Mouse (Mus musculus) kidney, adult 2 months (tissue): Measurements from ENCODE around the gene Cmss1. TPM values are rescaled to one million over a fixed set of nuclear protein-coding genes. Genes with fewer than 3 reads are reported as not detected.

Experiments
- DNase-seq: peaks from one replicate; pipeline ENCODE4 v3.0.0; 2021
- H3K27ac ChIP-seq: fragments of 200-500 bp; 2 replicates; pipeline ENCODE4 v1.5.1; 2012; ENCODE audit warnings: low read depth, low read length, control low read depth, inconsistent platforms; ENCODE audit not compliant: insufficient read depth
- H3K27me3 ChIP-seq: fragments of 200-500 bp; replicated peaks from 2 replicates; pipeline ENCODE4 v1.6.1; 2012; ENCODE audit warnings: mild to moderate bottlenecking, moderate library complexity, low read length, inconsistent platforms; ENCODE audit not compliant: control insufficient read depth, insufficient read depth
- H3K36me3 ChIP-seq: fragments of 200-500 bp; 2 replicates; pipeline ENCODE4 v1.6.1; 2012; ENCODE audit warnings: mild to moderate bottlenecking, moderate library complexity, low read length, inconsistent platforms; ENCODE audit not compliant: control insufficient read depth, insufficient read depth
- H3K4me1 ChIP-seq: fragments of 200-500 bp; 2 replicates; pipeline ENCODE4 v1.6.1; 2011; ENCODE audit warnings: low read length; ENCODE audit not compliant: control insufficient read depth, insufficient read depth
- H3K4me3 ChIP-seq: fragments of 200-500 bp; 2 replicates; pipeline ENCODE4 v1.5.1; 2011; ENCODE audit warnings: mild to moderate bottlenecking, low read depth, low read length, control low read depth; ENCODE audit not compliant: insufficient read depth
- CTCF ChIP-seq: fragments of 200-500 bp; conservative IDR thresholded peaks from 2 replicates; pipeline ENCODE4 v1.5.1; 2011; ENCODE audit warnings: low read depth, mild to moderate bottlenecking, control low read depth, low read length, moderate library complexity, mixed read lengths; ENCODE audit not compliant: insufficient read depth, insufficient read length
- POLR2A ChIP-seq: fragments of 200-500 bp; IDR thresholded peaks from one replicate; pipeline ENCODE4 v1.6.1; 2011; ENCODE audit warnings: low read depth, low read length, control low read depth
- WGBS: fragments of 180-500 bp; shearing (Covaris S2); methylation state at CpG from one replicate; pipeline ENCODE4 v1.1.7; 2018; 5-methylcytosine and 5-hydroxymethylcytosine counted together
- polyA plus RNA-seq: library from polyadenylated mRNA; depleted of rRNA; stranded (reverse); fragments of >200 nt; gene quantifications from 2 replicates; pipeline ENCODE4 v1.2.3, GENCODE M21; 2012

Cmss1 gene
- polyA plus RNA-seq, 1 experiment, result 7.2 TPM

DNA sequence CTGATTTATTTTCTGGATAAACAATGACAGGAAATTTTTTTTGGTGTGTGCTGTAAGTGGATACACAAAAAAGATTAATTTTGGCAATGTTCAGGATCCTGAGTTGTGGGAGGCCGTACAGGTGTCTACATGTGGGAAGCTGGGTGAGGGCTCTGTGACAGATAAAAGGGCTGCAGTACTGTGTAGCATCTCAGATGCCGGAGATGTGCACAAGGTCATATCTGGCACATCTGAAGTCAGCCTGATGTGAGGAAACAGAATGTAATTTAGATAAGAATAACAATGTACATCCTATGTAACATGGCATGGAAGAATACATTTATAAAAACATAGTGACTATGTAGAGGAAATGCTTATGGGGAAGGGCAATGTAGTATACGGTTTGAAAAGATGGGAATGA lies 293.2 kb downstream of the Cmss1 start:
- peak; percentile 16 for DNase-seq
- Histone ChIP-seq H3K4me1 (peaks cover 3% of the 10 kb centered on the region; the same call in 1 of the 2 replicates), H3K27me3 (no peaks in the 10 kb centered on the region), H3K27ac (no peak overlapping the region), H3K4me3 (no peak overlapping the region), H3K36me3 (no peaks in the 10 kb centered on the region)
- WGBS, result 77% methylated on average over 3 of the region's 3 CpGs
- TF ChIP-seq CTCF, result no peak
- no peak for TF ChIP-seq POLR2A

DNA sequence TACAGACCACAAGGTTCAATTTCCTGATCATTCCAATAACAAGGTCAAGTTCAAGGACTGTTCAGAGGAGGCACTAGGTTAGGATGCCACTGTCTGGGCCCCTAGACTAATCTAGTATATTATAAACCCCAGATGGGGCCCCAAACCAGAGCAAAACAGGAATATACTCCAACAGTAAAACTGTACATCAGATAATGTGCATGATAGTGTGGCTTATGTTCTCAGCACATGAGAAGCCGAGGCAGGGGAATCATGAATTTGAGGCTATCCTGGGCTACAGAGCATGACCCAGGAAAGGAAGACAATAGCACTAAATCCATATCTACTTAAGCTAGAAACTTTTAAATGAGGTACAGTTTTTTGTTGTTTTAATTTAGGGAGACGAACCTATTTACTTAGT lies 294.5 kb downstream of the Cmss1 start:
- no peaks in the 10 kb centered on the region for H3K36me3 ChIP-seq
- no peaks in the 10 kb centered on the region for H3K4me1 ChIP-seq
- no peaks in the 10 kb centered on the region for H3K27me3 ChIP-seq
- H3K27ac ChIP-seq, result no peak overlapping the region
- H3K4me3 ChIP-seq, result no peak overlapping the region
- no peak for DNase-seq
- 88% methylated on average over 2 of the region's 2 CpGs for WGBS
- TF ChIP-seq CTCF, result no peak

DNA sequence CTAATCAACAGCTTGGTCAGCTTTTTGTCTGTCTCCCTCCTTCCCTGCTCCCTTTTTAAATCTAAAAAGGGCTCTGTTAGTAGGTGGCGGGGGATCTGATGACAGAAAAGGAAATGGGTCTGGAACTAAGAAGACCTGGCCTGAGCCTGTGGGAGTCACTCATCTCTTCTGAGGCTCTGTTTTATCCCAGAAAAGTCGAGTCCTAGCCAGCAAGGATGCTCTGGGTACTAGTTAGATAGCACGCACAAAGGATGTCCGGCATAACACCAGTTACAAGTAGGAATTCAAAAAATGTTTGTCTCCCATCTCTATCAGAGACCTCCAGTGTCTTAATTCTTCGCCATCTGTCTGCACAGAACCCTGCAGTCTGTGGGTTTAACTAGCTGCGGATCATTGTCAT lies 301.2 kb downstream of the Cmss1 start:
- Histone ChIP-seq H3K27me3 (no peaks in the 10 kb centered on the region), H3K36me3 (no peaks in the 10 kb centered on the region), H3K4me3 (no peak overlapping the region), H3K27ac (no peak overlapping the region), H3K4me1 (no peaks in the 10 kb centered on the region)
- WGBS, result 83% methylated on average over 6 of the region's 6 CpGs
- no peak for TF ChIP-seq CTCF
- TF ChIP-seq POLR2A, result no peak
- DNase-seq, result no peak

DNA sequence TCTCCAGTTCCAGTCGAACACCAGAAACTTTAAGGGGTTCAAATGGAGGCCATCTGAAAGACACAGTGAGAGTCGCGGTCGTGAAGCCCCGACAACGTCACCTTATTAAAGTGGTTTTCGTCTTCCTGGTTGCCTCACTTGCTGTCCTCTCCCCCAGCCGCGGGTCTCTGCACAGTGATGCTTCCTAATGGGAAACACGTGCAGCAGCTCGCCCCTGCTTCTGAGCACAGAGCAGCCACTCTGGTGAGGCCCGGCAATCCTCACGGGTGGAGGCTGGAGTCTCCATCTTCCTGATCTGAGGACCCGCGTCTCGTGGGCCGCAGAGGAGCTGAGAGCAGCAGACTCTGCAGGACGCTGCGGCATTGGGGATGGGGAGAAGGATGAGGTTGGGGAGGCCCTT lies 302.9 kb downstream of the Cmss1 start:
- no peak overlapping the region for H3K27ac ChIP-seq
- WGBS, result 85% methylated on average over 19 of the region's 19 CpGs
- H3K4me3 ChIP-seq, result no peak overlapping the region
- TF ChIP-seq POLR2A (no peak), CTCF (no peak)
- DNase-seq, result no peak
- no peaks in the 10 kb centered on the region for H3K4me1 ChIP-seq
- no peaks in the 10 kb centered on the region for H3K36me3 ChIP-seq
- no peaks in the 10 kb centered on the region for H3K27me3 ChIP-seq

DNA sequence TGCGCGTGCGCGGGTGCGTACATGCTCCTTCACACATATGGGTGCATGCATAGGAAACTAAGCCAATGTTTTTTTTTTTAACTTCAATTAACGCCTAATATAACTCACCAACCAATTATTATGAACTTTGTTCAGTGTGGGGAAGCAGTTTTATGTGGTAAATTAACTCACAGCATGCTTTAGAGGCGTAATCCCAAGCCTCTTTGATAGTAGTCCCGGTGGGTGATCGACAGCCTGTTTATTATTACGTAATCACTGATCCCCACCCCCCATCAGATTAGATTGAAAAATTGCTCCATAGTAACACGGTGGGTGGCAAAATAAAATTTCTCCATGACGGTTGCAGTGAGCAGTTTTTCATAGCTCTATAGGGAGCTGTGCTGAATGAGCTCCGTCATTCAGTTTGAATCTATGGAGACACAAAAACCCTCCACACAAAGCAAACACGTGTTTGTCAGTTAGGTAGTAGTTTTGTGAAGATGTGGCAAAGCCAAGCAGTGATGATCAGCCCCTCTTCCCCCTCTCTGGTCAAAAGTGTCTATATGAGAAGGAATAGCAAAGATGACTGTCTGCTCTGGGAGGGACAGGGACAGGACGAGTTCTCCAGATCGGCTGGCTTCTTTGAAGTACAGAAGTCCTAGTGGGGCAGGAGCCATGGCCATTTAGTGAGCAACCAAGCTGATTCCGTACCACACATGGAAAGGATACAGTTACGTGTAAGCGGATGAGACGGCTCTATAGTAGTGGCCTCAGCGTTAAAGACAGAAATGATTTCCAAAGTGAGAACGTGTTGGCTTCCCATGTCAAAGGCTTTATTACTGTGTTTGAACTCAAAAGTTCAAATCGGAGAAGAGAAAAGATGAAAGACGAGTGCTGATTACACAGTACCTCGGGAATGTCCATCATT lies 303.6 kb downstream of the Cmss1 start:
- no peaks in the 10 kb centered on the region for H3K27me3 ChIP-seq
- H3K4me1 ChIP-seq, result no peaks in the 10 kb centered on the region
- TF ChIP-seq POLR2A (no peak), CTCF (no peak)
- DNase-seq, result no peak
- H3K36me3 ChIP-seq, result no peaks in the 10 kb centered on the region
- no peak overlapping the region for H3K27ac ChIP-seq
- H3K4me3 ChIP-seq, result no peak overlapping the region
- 90% methylated on average over 25 of the region's 25 CpGs for WGBS

DNA sequence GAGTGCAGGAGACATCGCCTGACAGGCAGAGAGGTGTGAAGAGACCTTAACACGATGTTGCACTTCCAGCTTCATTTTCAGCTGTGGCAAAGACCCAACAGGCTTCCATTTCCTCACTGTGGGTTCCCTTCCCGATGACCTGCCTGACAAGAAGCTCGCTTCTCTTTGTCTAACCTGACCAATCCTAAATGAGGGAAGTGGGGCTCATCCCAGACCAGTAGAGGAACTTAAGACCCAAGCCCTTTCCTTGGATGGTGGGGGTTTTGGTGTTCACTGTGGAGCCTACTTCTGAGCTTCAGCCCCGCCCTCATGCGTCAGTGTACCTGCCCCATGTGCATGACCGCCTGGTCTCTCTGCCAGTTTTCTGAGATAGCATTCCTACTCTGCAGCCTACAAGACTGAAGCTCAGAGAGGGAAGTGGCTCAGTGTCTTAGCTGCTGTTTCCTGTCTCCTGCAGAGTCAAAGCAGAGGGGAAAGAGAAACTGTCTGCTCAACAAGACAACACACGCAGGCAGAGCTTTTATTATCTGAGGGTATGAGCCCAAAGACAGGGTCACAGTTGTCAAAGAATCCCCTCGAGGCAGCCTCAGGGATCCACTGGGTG lies 305.1 kb downstream of the Cmss1 start:
- WGBS, result 74% methylated on average over 9 of the region's 9 CpGs
- Histone ChIP-seq H3K4me3 (no peak overlapping the region), H3K27ac (no peak overlapping the region), H3K27me3 (no peaks in the 10 kb centered on the region), H3K4me1 (no peaks in the 10 kb centered on the region), H3K36me3 (no peaks in the 10 kb centered on the region)
- peak; percentile 29 for DNase-seq
- no peak for TF ChIP-seq CTCF
- TF ChIP-seq POLR2A, result no peak

DNA sequence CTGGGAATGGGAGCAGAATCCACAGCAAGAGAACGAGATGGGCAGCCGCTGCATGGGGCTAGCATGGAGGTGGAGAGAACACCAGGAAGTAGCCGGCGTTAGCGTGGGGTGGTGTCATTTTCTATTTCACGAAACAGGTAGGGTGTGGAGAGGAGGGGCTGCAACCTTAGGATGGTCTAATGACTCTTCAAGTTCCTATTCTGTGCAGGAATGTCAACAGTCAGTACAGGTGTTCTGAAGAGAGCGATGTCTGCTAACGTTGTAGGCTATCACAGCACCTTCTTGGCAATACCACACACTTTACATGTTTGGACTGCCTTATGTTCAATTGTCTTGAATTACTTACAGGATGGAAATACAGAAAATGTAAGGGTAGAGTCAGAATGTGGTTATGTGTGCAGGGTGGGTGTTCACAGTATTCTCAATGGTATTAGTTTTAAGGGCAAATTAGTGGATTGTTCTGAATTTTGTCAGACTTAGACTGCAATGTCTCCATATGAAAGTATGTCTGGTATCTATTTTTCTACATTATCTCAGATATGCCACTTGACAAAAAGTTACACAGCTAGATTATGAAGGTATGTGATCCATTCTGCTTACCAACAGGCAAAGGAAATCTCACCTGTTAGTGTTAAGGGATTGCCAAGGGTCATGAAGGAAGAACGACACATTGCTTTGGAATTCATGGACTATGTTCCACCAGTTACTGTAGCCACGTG lies 311.3 kb downstream of the Cmss1 start:
- WGBS, result 77% methylated on average over 10 of the region's 10 CpGs
- H3K27me3 ChIP-seq, result no peaks in the 10 kb centered on the region
- no peaks in the 10 kb centered on the region for H3K36me3 ChIP-seq
- no peak for DNase-seq
- no peak overlapping the region for H3K27ac ChIP-seq
- no peak overlapping the region for H3K4me3 ChIP-seq
- H3K4me1 ChIP-seq, result no peaks in the 10 kb centered on the region
- TF ChIP-seq CTCF (no peak), POLR2A (no peak)
